Mouse (Mus musculus) intestine, embryonic 16.5 days (tissue): ENCODE results near the gene Dclk3. TPM values are rescaled to one million over a fixed set of nuclear protein-coding genes. Genes with fewer than 3 reads are reported as not detected.

Experiments used
- ATAC-seq: fragments of 200-750 bp; cut with Nextera tagmentation; 2 replicates; pipeline ENCODE4 v1.8.0; 2017; ENCODE audit warnings: moderate TSS enrichment, moderate library complexity
- H3K27ac ChIP-seq: fragments of 300-500 bp; sonication (generic); 2 replicates; pipeline ENCODE4 v1.5.1; 2014; ENCODE audit warnings: mild to moderate bottlenecking, low read length
- H3K27me3 ChIP-seq: fragments of 300-500 bp; sonication (generic); replicated peaks from 2 replicates; pipeline ENCODE4 v1.6.1; 2014; ENCODE audit warnings: low read length, control low read depth, mixed read lengths; ENCODE audit not compliant: control insufficient read depth, insufficient read depth
- H3K36me3 ChIP-seq: fragments of 300-500 bp; sonication (generic); 2 replicates; pipeline ENCODE4 v1.6.1; 2014; ENCODE audit warnings: low read length, control low read depth; ENCODE audit not compliant: control insufficient read depth, insufficient read depth
- H3K4me1 ChIP-seq: fragments of 300-500 bp; sonication (generic); 2 replicates; pipeline ENCODE4 v1.6.1; 2014; ENCODE audit warnings: low read length, control low read depth, mixed read lengths; ENCODE audit not compliant: control insufficient read depth, insufficient read depth
- H3K4me2 ChIP-seq: fragments of 300-500 bp; sonication (generic); 2 replicates; pipeline ENCODE4 v1.6.1; 2014; ENCODE audit warnings: low read depth, low read length, control low read depth
- H3K4me3 ChIP-seq: fragments of 300-500 bp; sonication (generic); 2 replicates; pipeline ENCODE4 v1.5.1; 2014; ENCODE audit warnings: mild to moderate bottlenecking, low read length
- H3K9ac ChIP-seq: fragments of 300-500 bp; sonication (generic); 2 replicates; pipeline ENCODE4 v1.6.1; 2014; ENCODE audit warnings: low read depth, low read length
- H3K9me3 ChIP-seq: fragments of 300-500 bp; sonication (generic); 2 replicates; pipeline ENCODE4 v1.6.1; 2016; ENCODE audit warnings: low read length, control low read depth; ENCODE audit not compliant: control insufficient read depth
- WGBS: fragments of 180-500 bp; shearing (Covaris S2); extraction: QIAGEN DNeasy Blood & Tissue Kit; methylation state at CpG from one replicate; pipeline ENCODE4 v1.1.7; 2014; 5-methylcytosine and 5-hydroxymethylcytosine counted together
- polyA plus RNA-seq: library from polyadenylated mRNA; unstranded; fragments of >200 nt; fragmentation: Nextera tagmentation; extraction: Ambion mirVana; gene quantifications from 2 replicates; pipeline ENCODE4 v1.2.1, GENCODE M21; 2015

The Dclk3 gene
- polyA plus RNA-seq, 1 experiment from 2014 or later: 0.77 TPM

GRCm38 (mm10) chr9:111405080-111405428 is 33.8 kb upstream of the Dclk3 start:
- no peaks in the 10 kb centered on the region for H3K27me3 ChIP-seq
- no peak overlapping the region for H3K9ac ChIP-seq
- no peaks in the 10 kb centered on the region for H3K36me3 ChIP-seq
- 0 out of 2 replicates have a peak, but pooled peaks cover 5% of the 10 kb centered on the region for H3K4me1 ChIP-seq
- ATAC-seq: 0 out of 2 replicates have a peak, but pooled peaks have one; percentile 10
- H3K9me3 ChIP-seq: no peaks in the 10 kb centered on the region
- H3K27ac ChIP-seq: no peak overlapping the region
- H3K4me3 ChIP-seq: no peak overlapping the region
- no peak overlapping the region for H3K4me2 ChIP-seq
- WGBS: 76% methylated on average over 6 of the region's 6 CpGs

GRCm38 (mm10) chr9:111408012-111408411 is 30.9 kb upstream of the Dclk3 start:
- 52% methylated on average over 6 of the region's 6 CpGs for WGBS
- no peaks in the 10 kb centered on the region for H3K9me3 ChIP-seq
- ATAC-seq: peak; percentile 59

GRCm38 (mm10) chr9:111408427-111408826 is 30.5 kb upstream of the Dclk3 start:
- Histone ChIP-seq H3K27ac (no peak overlapping the region), H3K9me3 (no peaks in the 10 kb centered on the region), H3K27me3 (no peaks in the 10 kb centered on the region), H3K4me2 (no peak overlapping the region), H3K4me1 (0 out of 2 replicates have a peak, but pooled peaks cover 5% of the 10 kb centered on the region), H3K9ac (no peak overlapping the region), H3K36me3 (no peaks in the 10 kb centered on the region), H3K4me3 (no peak overlapping the region)
- no peak for ATAC-seq
- WGBS: 69% methylated on average over 10 of the region's 10 CpGs

More at GRCm38 (mm10) chr9:111408012-111408411, 30.9 kb upstream of the Dclk3 start:
- H3K9ac ChIP-seq: no peak overlapping the region
- no peaks in the 10 kb centered on the region for H3K27me3 ChIP-seq
- H3K27ac ChIP-seq: no peak overlapping the region
- H3K4me1 ChIP-seq: 0 out of 2 replicates have a peak, but pooled peaks cover 5% of the 10 kb centered on the region
- no peak overlapping the region for H3K4me3 ChIP-seq
- H3K4me2 ChIP-seq: no peak overlapping the region
- H3K36me3 ChIP-seq: no peaks in the 10 kb centered on the region

- no peak overlapping the region for H3K4me2 ChIP-seq
- no peaks in the 10 kb centered on the region for H3K27me3 ChIP-seq
- no peak for ATAC-seq
- H3K4me3 ChIP-seq: no peak overlapping the region
- H3K4me1 ChIP-seq: no peaks in the 10 kb centered on the region
- 69% methylated on average over 16 of the region's 16 CpGs for WGBS
- no peak overlapping the region for H3K27ac ChIP-seq
- no peaks in the 10 kb centered on the region for H3K36me3 ChIP-seq
- H3K9me3 ChIP-seq: no peaks in the 10 kb centered on the region
- H3K9ac ChIP-seq: no peak overlapping the region
These were observed 26.3 kb upstream of the Dclk3 start for GRCm38 (mm10) chr9:111412471-111413160.

- H3K4me3 ChIP-seq: no peak overlapping the region
- H3K27me3 ChIP-seq: no peaks in the 10 kb centered on the region
- H3K9me3 ChIP-seq: no peaks in the 10 kb centered on the region
- no peak overlapping the region for H3K9ac ChIP-seq
- H3K4me1 ChIP-seq: peaks cover 3% of the 10 kb centered on the region; the same call in 1 of the 2 replicates
- WGBS: 81% methylated on average over 2 of the region's 2 CpGs
- H3K36me3 ChIP-seq: no peaks in the 10 kb centered on the region
- ATAC-seq: no peak
- H3K4me2 ChIP-seq: no peak overlapping the region
- no peak overlapping the region for H3K27ac ChIP-seq
These were observed 17.0 kb upstream of the Dclk3 start for GRCm38 (mm10) chr9:111421862-111422261.

- no peaks in the 10 kb centered on the region; the same call in 1 of the 2 replicates for H3K27me3 ChIP-seq
- ATAC-seq: peak; percentile 62
These were observed 16.3 kb upstream of the Dclk3 start for GRCm38 (mm10) chr9:111422567-111422966.

GRCm38 (mm10) chr9:111425113-111425512 is 13.8 kb upstream of the Dclk3 start:
- Histone ChIP-seq H3K4me2 (no peak overlapping the region), H3K27me3 (no peaks in the 10 kb centered on the region; the same call in 1 of the 2 replicates), H3K9me3 (no peaks in the 10 kb centered on the region), H3K4me3 (no peak overlapping the region), H3K4me1 (peaks cover 3% of the 10 kb centered on the region; the same call in 1 of the 2 replicates), H3K36me3 (no peaks in the 10 kb centered on the region), H3K9ac (no peak overlapping the region), H3K27ac (no peak overlapping the region)
- 73% methylated on average over 6 of the region's 6 CpGs for WGBS
- no peak for ATAC-seq

More at GRCm38 (mm10) chr9:111422567-111422966, 16.3 kb upstream of the Dclk3 start:
- H3K4me2 ChIP-seq: no peak overlapping the region
- 46% methylated on average over 5 of the region's 5 CpGs for WGBS
- no peaks in the 10 kb centered on the region for H3K9me3 ChIP-seq
- H3K9ac ChIP-seq: no peak overlapping the region
- H3K4me1 ChIP-seq: peaks cover 3% of the 10 kb centered on the region; the same call in 1 of the 2 replicates
- no peak overlapping the region for H3K4me3 ChIP-seq
- no peaks in the 10 kb centered on the region for H3K36me3 ChIP-seq
- H3K27ac ChIP-seq: 0 out of 2 replicates have a peak overlapping the region, but pooled peaks have one; percentile 24

- H3K27ac ChIP-seq: no peak overlapping the region
- no peaks in the 10 kb centered on the region; the same call in 1 of the 2 replicates for H3K27me3 ChIP-seq
- H3K36me3 ChIP-seq: no peaks in the 10 kb centered on the region
- no peak overlapping the region for H3K4me3 ChIP-seq
- H3K9ac ChIP-seq: no peak overlapping the region
- H3K4me2 ChIP-seq: no peak overlapping the region
- peaks cover 3% of the 10 kb centered on the region; the same call in 1 of the 2 replicates for H3K4me1 ChIP-seq
- no peak for ATAC-seq
- H3K9me3 ChIP-seq: no peaks in the 10 kb centered on the region
- 76% methylated on average over 4 of the region's 4 CpGs for WGBS
These were observed 12.9 kb upstream of the Dclk3 start for GRCm38 (mm10) chr9:111425952-111426351.

GRCm38 (mm10) chr9:111427891-111428555 is 10.9 kb upstream of the Dclk3 start:
- Histone ChIP-seq H3K27me3 (no peaks in the 10 kb centered on the region; the same call in 1 of the 2 replicates), H3K36me3 (no peaks in the 10 kb centered on the region), H3K4me3 (no peak overlapping the region), H3K9me3 (no peaks in the 10 kb centered on the region), H3K27ac (no peak overlapping the region), H3K4me2 (no peak overlapping the region), H3K4me1 (no peaks in the 10 kb centered on the region), H3K9ac (no peak overlapping the region)
- ATAC-seq: no peak
- 84% methylated on average over 9 of the region's 9 CpGs for WGBS
